Mouse (Mus musculus) cerebellum, adult 2 months (tissue): Measurements from ENCODE around the gene Bglap.

Experiments
- CTCF ChIP-seq: fragments of 200-500 bp; IDR thresholded peaks from 2 replicates; pipeline ENCODE4 v1.5.1; 2011; ENCODE audit warnings: low read depth, mild to moderate bottlenecking, control low read depth, low read length, moderate library complexity, borderline replicate concordance; ENCODE audit not compliant: insufficient read depth
- POLR2A ChIP-seq: fragments of 200-500 bp; IDR thresholded peaks from 2 replicates; pipeline ENCODE4 v1.6.1; 2011; ENCODE audit warnings: low read length, control low read depth, borderline replicate concordance; ENCODE audit not compliant: insufficient read depth

GRCm38 (mm10) chr3:88337367-88338020 is 46.8 kb downstream of the Bglap start:
- TF ChIP-seq POLR2A (no peak), CTCF (no peak)
